Mouse (Mus musculus) heart, postnatal 25 days (tissue): ENCODE data around the gene Atxn2. TPM values are rescaled to one million over a fixed set of nuclear protein-coding genes. Genes with fewer than 3 reads are reported as not detected.
A peak's percentile ranks its signal among the peaks of the same experiment; 100 is the strongest.
"Not testable (repeated sequence)": the region's sequence is repeated elsewhere in the genome, so short reads cannot be mapped to it uniquely, and the experiment has no call there.

ENCODE experiments used
- DNase-seq: peaks from one replicate; pipeline ENCODE4 v3.0.0; 2022; ENCODE audit warnings: low spot score
- intact Hi-C: fragments of 180-260 bp; cut with DNase I; formaldehyde crosslinking; loops from one replicate; pipeline ENCODE4 v1.15.1; 2025
- total RNA-seq, 2 experiments: library from RNA; stranded (reverse); gene quantifications; 2 replicates each; pipeline ENCODE4 v1.2.3; 2021

Gene Atxn2
- total RNA-seq, 2 experiments from 2014 or later, result 148 to 159 TPM

DNA sequence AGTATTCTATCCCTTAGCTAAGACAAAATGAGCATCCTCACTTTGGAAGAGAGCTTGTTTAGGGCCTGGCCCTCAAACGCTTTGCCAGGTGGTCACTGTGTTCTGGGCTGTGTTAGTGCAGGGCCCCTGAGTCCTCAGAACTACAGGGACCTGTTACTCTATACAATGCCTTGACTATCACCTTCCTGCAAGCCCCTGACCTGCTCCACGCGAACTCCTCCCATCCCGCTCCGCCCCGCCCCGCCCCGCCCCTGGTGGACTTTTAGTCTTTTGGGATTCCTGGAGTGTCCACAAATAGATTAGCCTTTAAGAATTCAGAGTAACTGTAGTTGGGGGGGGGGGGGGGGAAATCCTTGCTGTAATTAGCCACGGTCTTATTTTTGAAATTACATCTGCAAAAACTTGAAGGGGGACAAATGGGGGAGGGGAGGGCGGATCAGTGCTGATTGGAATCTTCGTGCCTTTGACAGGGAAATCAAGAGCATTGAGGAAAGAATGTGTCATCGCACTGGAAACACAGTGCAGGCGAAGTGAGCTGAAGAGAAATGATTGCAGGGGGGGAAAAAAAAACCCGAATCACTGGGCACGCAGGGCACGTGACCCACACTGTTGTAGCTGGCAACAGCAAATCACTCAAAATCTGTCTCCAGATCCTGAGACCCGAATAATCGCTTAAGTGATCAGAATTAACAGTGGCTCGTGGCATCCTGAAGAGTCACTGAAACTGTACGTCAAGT lies 6.5 kb upstream of the Atxn2 start:
- intact Hi-C loops, result no loop called here
- no peak for DNase-seq

DNA sequence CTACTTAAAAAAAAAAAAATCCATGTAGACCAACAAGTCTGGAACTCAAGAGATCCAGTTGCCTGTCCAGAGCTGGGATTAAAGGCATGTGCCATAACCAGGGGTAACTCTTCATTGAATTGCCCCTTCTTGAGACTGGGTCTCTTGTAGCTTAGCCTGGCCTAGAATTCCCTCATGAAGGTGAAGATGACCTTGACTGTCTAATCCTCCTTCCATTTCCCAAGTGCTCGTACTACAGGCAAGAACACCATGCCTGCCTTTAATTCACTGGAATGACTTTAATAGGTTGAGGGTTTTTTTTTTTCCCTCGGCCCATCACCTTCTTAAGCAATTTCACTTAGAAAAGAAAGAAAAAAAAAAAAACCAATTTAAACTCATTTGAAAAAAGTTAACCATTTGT lies 735 bp upstream of the Atxn2 start:
- DNase-seq, result no peak
- intact Hi-C loops, result loop anchor here (5.0 kb wide), 3 partner anchors 48 to 132 kb away; partner anchors contain the start of genes Acad10 and Brap

- intact Hi-C loops, result loop anchor here (5.0 kb wide), 3 partner anchors 49 to 131 kb away; partner anchors contain the start of genes Acad10 and Brap
- DNase-seq, result no peak
Measured at GRCm38 (mm10) chr5:121710851-121711173, 325 bp upstream of the Atxn2 start.

DNA sequence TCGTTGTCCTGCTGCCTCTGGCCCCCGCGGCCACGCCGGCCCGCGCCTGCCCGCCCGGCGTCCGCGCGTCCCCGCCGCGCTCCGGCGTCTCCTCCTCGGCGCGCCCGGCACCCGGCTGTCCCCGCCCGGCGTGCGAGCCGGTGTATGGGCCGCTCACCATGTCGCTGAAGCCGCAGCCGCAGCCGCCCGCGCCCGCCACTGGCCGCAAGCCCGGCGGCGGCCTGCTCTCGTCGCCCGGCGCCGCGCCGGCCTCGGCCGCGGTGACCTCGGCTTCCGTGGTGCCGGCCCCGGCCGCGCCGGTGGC lies 743 bp downstream of the Atxn2 start:
- peak; percentile 66 for DNase-seq
- intact Hi-C loops, result loop anchor here (5.0 kb wide), 3 partner anchors 50 to 130 kb away; partner anchors contain the start of genes Acad10 and Brap

- peak; percentile 5 for DNase-seq
- intact Hi-C loops, result loop anchor here (5.0 kb wide), 3 partner anchors 50 to 130 kb away; partner anchors contain the start of genes Acad10 and Brap
Measured at GRCm38 (mm10) chr5:121712232-121712933, 1.2 kb downstream of the Atxn2 start.

- intact Hi-C loops, result loop anchor here (5.0 kb wide), 3 partner anchors 49 to 129 kb away; partner anchors contain the start of genes Acad10 and Brap
- DNase-seq, result peak; percentile 17
Measured at GRCm38 (mm10) chr5:121712934-121713538, 1.9 kb downstream of the Atxn2 start.

- intact Hi-C loops, result loop anchor here (5.0 kb wide), 3 partner anchors 48 to 128 kb away; partner anchors contain the start of genes Acad10 and Brap
- DNase-seq, result no peak
Measured at GRCm38 (mm10) chr5:121714331-121714730, 3.2 kb downstream of the Atxn2 start.

- intact Hi-C loops, result loop anchor here (5.0 kb wide), 3 partner anchors 47 to 127 kb away; partner anchors contain the start of genes Acad10 and Brap
- DNase-seq, result no peak
Measured at GRCm38 (mm10) chr5:121714928-121715327, 3.8 kb downstream of the Atxn2 start.

- DNase-seq, result no peak
- intact Hi-C loops, result no loop called here
Measured at GRCm38 (mm10) chr5:121718462-121718861, 7.3 kb downstream of the Atxn2 start.

DNA sequence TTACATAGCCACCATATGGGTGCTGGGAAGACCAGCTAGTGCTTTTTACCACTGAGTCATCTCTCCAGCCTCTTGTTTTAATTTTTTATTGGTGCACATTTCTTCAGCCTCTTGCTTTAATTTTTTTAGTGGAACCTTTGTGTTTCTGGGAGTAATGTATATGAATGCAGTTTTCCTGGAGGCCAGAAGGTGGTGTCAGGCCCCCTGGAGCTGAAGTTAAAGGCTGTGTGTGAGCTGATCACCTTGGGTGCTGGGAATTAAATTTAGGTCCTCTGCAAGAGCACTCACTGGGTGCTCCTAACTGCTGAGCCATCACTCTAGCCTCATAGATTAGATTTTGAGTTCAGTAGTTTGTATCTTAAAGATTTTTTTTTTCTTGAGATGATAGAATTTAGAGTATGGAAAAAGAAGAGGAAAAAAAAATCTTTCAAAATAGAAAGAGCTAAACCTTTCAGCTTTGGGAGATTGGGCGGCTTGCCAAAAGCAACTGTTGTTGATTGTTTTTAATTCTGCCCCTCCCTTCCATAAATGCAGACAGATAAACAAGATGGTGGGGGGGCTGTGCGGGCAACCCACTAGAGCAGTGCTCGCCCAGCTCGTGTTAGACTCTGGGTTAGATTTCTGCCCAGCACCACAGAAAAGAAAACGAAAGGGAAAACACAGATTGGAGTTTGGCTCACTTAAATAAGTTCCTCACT lies 9.9 kb downstream of the Atxn2 start:
- no peak for DNase-seq
- intact Hi-C loops, result no loop called here

DNA sequence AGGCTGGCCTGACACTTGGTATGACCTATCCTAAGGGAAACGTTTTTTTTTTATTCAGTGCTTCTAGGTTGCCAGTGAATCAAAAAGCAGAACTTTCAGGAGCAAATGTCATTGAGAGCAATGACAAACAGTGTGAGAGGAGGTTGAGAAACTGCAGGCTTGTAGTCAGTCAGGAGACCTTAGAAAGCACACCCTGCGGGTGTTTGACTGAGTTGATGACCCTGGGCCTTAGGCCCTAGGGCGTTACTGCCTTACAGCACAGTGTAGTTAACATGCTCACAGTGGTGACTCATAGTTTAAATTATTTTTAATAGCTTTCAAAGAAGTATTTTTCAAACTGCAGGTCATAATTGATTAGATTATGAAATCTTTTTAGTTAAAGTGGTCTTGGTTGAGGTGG lies 10.7 kb downstream of the Atxn2 start:
- intact Hi-C loops, result no loop called here
- no peak for DNase-seq

- intact Hi-C loops, result no loop called here
- DNase-seq, result no peak
Measured at GRCm38 (mm10) chr5:121724678-121725077, 13.5 kb downstream of the Atxn2 start.

DNA sequence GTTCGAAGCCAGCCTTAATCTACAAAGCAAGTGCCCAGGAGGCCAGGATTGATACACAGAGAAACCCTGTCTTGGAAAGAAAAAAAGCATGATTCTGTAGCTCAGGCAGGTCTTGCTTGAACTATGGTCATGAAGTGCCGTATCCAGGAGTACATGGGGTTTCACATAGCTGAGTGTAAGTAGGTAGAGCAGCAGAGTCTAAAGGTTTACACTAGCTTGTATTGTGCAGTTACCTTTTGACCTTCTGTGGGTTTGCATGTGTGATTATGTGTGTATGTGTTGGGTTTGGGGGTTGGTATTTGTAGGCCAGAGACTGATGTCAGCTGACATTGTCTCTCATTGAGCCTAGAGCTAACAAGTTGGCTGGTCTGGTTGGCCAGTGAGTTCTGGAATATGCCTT lies 18.9 kb downstream of the Atxn2 start:
- intact Hi-C loops, result no loop called here
- DNase-seq, result no peak

GRCm38 (mm10) chr5:121736641-121737040 lies 25.5 kb downstream of the Atxn2 start:
- intact Hi-C loops, result no loop called here
- DNase-seq, result no peak

DNA sequence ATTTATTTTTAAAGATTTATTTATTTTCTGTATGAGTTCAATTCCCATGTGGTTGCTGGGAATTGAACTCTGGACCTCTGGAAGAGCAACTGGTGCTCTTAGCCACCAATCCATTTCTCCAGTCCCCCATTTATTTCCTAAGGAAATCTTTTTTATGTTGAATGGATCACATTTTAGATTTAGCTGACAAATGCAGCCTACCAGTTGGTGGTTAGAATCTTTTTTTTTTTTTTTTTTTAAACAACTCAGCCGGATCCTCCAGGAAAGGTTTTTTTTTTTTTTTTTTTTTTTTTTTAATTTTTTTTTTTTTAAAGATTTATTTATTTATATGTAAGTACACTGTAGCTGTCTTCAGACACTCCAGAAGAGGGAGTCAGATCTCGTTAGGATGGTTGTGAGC lies 27.0 kb downstream of the Atxn2 start:
- intact Hi-C loops, DNase-seq: not testable (repeated sequence)

GRCm38 (mm10) chr5:121738576-121739191 lies 27.5 kb downstream of the Atxn2 start:
- intact Hi-C loops, result no loop called here
- DNase-seq, result no peak

DNA sequence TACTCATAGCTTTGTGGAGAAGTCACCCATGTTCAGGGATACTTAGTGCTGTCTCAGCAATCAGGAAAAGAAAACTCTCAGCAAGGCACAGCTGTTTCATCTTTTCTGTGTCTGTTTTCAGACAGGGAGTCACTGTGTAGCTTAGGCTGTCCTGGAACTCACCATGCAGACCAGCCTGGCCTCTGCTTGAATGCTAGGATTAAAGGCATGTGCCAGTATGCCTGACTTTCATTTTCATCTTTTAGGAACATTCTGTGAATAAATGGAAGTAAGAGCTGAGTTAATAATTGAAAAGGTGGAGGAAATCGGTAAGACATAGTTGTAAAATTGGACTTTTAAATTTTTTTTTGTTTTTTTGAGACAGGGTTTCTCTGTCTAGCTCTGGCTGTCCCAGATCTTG lies 29.4 kb downstream of the Atxn2 start:
- intact Hi-C loops, result no loop called here
- DNase-seq, result no peak

DNA sequence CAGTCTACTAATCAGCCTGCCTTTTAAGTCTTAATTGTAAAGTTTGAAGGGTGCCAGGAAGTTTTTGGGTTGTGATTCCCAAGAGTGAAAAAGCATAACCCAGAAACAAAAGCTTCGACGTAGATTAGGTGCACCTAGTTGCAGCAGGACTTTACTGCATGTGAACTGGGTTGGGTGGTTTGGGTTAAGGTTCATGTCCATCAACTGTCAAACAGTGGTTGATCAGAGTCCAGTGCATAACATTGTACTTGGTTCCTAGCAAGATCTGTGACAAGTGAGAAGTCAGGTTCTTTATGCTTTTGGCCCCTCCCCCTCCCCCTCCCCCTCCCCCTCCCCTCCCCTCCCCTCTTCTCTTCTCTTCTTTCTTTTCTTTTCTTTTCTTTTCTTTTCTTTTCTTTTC lies 31.8 kb downstream of the Atxn2 start:
- intact Hi-C loops, result no loop called here
- no peak for DNase-seq

- DNase-seq, intact Hi-C loops: not testable (repeated sequence)
Measured at GRCm38 (mm10) chr5:121747884-121748594, 36.9 kb downstream of the Atxn2 start.
